Mouse (Mus musculus) spleen, embryonic (tissue): ENCODE results near the gene Ints6.

Experiments used
- CTCF ChIA-PET: fragments of 350-600 bp; sonication (Branson Sonifier 250); formaldehyde crosslinking; loops from one replicate; lab custom pipeline; 2022; lab: Charles Lee

Ints6 gene

GRCm38 (mm10) chr14:62761036-62761881 is at the start of gene Ints6:
Gene Ints6 (minus strand): TSS chr14:62761169.
- CTCF ChIA-PET = no interaction called here

GRCm38 (mm10) chr14:62808661-62809523 is 47.9 kb upstream of the Ints6 start:
- CTCF ChIA-PET = no interaction called here

- CTCF ChIA-PET = interaction anchor here (0.7 kb wide), 1 partner anchor 15 kb away, joined by 9 read pairs; no protein-coding TSS in a partner anchor
Measured at GRCm38 (mm10) chr14:62806921-62807320, 46.0 kb upstream of the Ints6 start.

- CTCF ChIA-PET = no interaction called here
Measured at GRCm38 (mm10) chr14:62803204-62803603, 42.2 kb upstream of the Ints6 start.

GRCm38 (mm10) chr14:62800791-62801190 is 39.8 kb upstream of the Ints6 start:
- CTCF ChIA-PET = no interaction called here

GRCm38 (mm10) chr14:62798608-62799101 is 37.7 kb upstream of the Ints6 start:
- CTCF ChIA-PET = no interaction called here

GRCm38 (mm10) chr14:62795719-62796118 is 34.8 kb upstream of the Ints6 start:
- CTCF ChIA-PET = no interaction called here

GRCm38 (mm10) chr14:62789282-62789681 is 28.3 kb upstream of the Ints6 start:
- CTCF ChIA-PET = interaction anchor here (0.6 kb wide), 1 partner anchor 566 kb away, joined by 3 read pairs; no protein-coding TSS in a partner anchor

GRCm38 (mm10) chr14:62782981-62783380 is 22.0 kb upstream of the Ints6 start:
- CTCF ChIA-PET = no interaction called here

GRCm38 (mm10) chr14:62780520-62781316 is 19.7 kb upstream of the Ints6 start:
- CTCF ChIA-PET = no interaction called here

GRCm38 (mm10) chr14:62778095-62778494 is 17.1 kb upstream of the Ints6 start:
- CTCF ChIA-PET = no interaction called here

GRCm38 (mm10) chr14:62775034-62775433 is 14.1 kb upstream of the Ints6 start:
- CTCF ChIA-PET = no interaction called here

- CTCF ChIA-PET = interaction anchor here (0.7 kb wide), 2 partner anchors 16 to 961 kb away, joined by 3 to 5 read pairs; no protein-coding TSS in a partner anchor
Measured at GRCm38 (mm10) chr14:62774246-62774645, 13.3 kb upstream of the Ints6 start.

- CTCF ChIA-PET = interaction anchor here (0.7 kb wide), 1 partner anchor 15 kb away, joined by 5 read pairs; no protein-coding TSS in a partner anchor
Measured at GRCm38 (mm10) chr14:62773766-62774165, 12.8 kb upstream of the Ints6 start.

GRCm38 (mm10) chr14:62765398-62765797 is 4.4 kb upstream of the Ints6 start:
- CTCF ChIA-PET = no interaction called here

- CTCF ChIA-PET = no interaction called here
Measured at GRCm38 (mm10) chr14:62764371-62764770, 3.4 kb upstream of the Ints6 start.

GRCm38 (mm10) chr14:62761943-62762342 is 974 bp upstream of the Ints6 start:
- CTCF ChIA-PET = no interaction called here

GRCm38 (mm10) chr14:62760321-62761035 is 491 bp downstream of the Ints6 start:
- CTCF ChIA-PET = no interaction called here

GRCm38 (mm10) chr14:62759771-62760320 is 1.1 kb downstream of the Ints6 start:
- CTCF ChIA-PET = no interaction called here

GRCm38 (mm10) chr14:62758714-62759113 is 2.3 kb downstream of the Ints6 start:
- CTCF ChIA-PET = interaction anchor here (0.6 kb wide), 2 partner anchors 16 to 50 kb away, joined by 3 to 5 read pairs; no protein-coding TSS in a partner anchor
